Mouse (Mus musculus) heart, adult 2 months (tissue): ENCODE data around the gene Zmiz1.
A peak's percentile ranks its signal among the peaks of the same experiment; 100 is the strongest.

Experiments
- CTCF ChIP-seq: fragments of 200-600 bp; IDR thresholded peaks from 2 replicates; pipeline ENCODE4 v1.8.1; 2022; ENCODE audit warnings: antibody characterized with exemption, mild to moderate bottlenecking, moderate library complexity
- EP300 ChIP-seq: fragments of 200-500 bp; IDR thresholded peaks from 2 replicates; pipeline ENCODE4 v1.6.1; 2011; ENCODE audit warnings: low read depth, low read length, control low read depth; ENCODE audit not compliant: insufficient read depth
- POLR2A ChIP-seq: fragments of 200-500 bp; IDR thresholded peaks from 2 replicates; pipeline ENCODE4 v1.6.1; 2011; ENCODE audit warnings: mild to moderate bottlenecking, low read depth, low read length, control low read depth; ENCODE audit not compliant: insufficient read depth

GRCm38 (mm10) chr14:25713443-25713842 is 254.5 kb downstream of the Zmiz1 start:
- TF ChIP-seq CTCF = peak; percentile 64
- no peak for TF ChIP-seq EP300
- no peak for TF ChIP-seq POLR2A
